Comparison of ENCODE assay signal across 13 mouse cellular contexts in genomic region chr13:28545797-28546196, GRCm38 (mm10).
A peak's percentile ranks its signal among the peaks of the same experiment; 100 is the strongest.
DNase-seq lines count a peak whose midpoint lies in the region; ATAC-seq and TF ChIP-seq lines count a peak whose summit lies in the region.
"Had no signal": no experiment of that assay in that cellular context is flagged by ENCODE, and none has a peak within 500 bp of the region (broad histone marks: within the 10 kb centered on the region; RNA-seq: fewer than 3 reads in every experiment).

No protein-coding gene starts in this region.

- DNase-seq in layer of hippocampus, adult 2 months (ENCODE audit: low spot score in 2 of 2): no peak
- no peak for DNase-seq in layer of hippocampus, adult 18-20 months (ENCODE audit: low spot score in 2 of 2)
- DNase-seq in frontal cortex, adult 2 months (ENCODE audit: extremely low spot score in 1 of 2, low spot score in 1 of 2): no peak
- DNase-seq in natural killer cell, adult 2 months (ENCODE audit: low spot score in 2 of 2): no peak
- DNase-seq: adrenal gland, postnatal 25 days; cerebellum, adult 11 months; right cerebral cortex, adult 18-20 months had no signal

- ATAC-seq in hindbrain, embryonic 13.5 days (ENCODE audit: low FRiP score): peak; percentile 38; the same call in 1 of the 2 replicates
- ATAC-seq in limb, embryonic 12.5 days (ENCODE audit: insufficient number of reproducible peaks, insufficient read depth, low FRiP score, low TSS enrichment, low read depth): no peak
- 0 out of 2 replicates have a peak, but pooled peaks have one; percentile 9 for ATAC-seq in neural tube, embryonic 15.5 days (ENCODE audit: low FRiP score)
- ATAC-seq in CD4-positive, CD25-positive, alpha-beta regulatory T cell, adult 4 months: no peak

- no peak overlapping the region for H3K4me2 ChIP-seq in hindbrain, embryonic 13.5 days
- H3K4me2 ChIP-seq in limb, embryonic 12.5 days: no peak overlapping the region
- no peak overlapping the region for H3K4me2 ChIP-seq in neural tube, embryonic 15.5 days
- H3K4me2 ChIP-seq: heart, embryonic 15.5 days had no signal

- no peaks in the 10 kb centered on the region for H3K27me3 ChIP-seq in hindbrain, embryonic 13.5 days
- no peaks in the 10 kb centered on the region for H3K27me3 ChIP-seq in limb, embryonic 12.5 days
- H3K27me3 ChIP-seq in neural tube, embryonic 15.5 days (replicated peaks): no peaks in the 10 kb centered on the region
- H3K27me3 ChIP-seq: heart, embryonic 15.5 days had no signal

- H3K4me3 ChIP-seq in layer of hippocampus, adult 2 months: no peak overlapping the region
- no peak overlapping the region for H3K4me3 ChIP-seq in hindbrain, embryonic 13.5 days
- H3K4me3 ChIP-seq in limb, embryonic 12.5 days (replicated peaks): no peak overlapping the region
- no peak overlapping the region for H3K4me3 ChIP-seq in neural tube, embryonic 15.5 days (replicated peaks)
- H3K4me3 ChIP-seq: heart, embryonic 15.5 days; myocyte had no signal

- H3K27ac ChIP-seq in layer of hippocampus, adult 2 months: 0 out of 2 replicates have a peak overlapping the region, but pooled peaks have one; percentile 18
- H3K27ac ChIP-seq in hindbrain, embryonic 13.5 days: peak overlapping the region; percentile 91
- H3K27ac ChIP-seq in limb, embryonic 12.5 days: peak overlapping the region; percentile 66
- 0 out of 2 replicates have a peak overlapping the region, but pooled peaks have one; percentile 11 for H3K27ac ChIP-seq in neural tube, embryonic 15.5 days (replicated peaks)
- H3K27ac ChIP-seq: heart, embryonic 15.5 days had no signal

- H3K36me3 ChIP-seq in hindbrain, embryonic 13.5 days: no peaks in the 10 kb centered on the region
- H3K36me3 ChIP-seq in limb, embryonic 12.5 days: peaks cover 9% of the 10 kb centered on the region; the same call in 1 of the 2 replicates
- H3K36me3 ChIP-seq in neural tube, embryonic 15.5 days: no peaks in the 10 kb centered on the region
- H3K36me3 ChIP-seq: heart, embryonic 15.5 days had no signal

- H3K9me3 ChIP-seq in hindbrain, embryonic 13.5 days: no peaks in the 10 kb centered on the region
- no peaks in the 10 kb centered on the region for H3K9me3 ChIP-seq in limb, embryonic 12.5 days
- H3K9me3 ChIP-seq in neural tube, embryonic 15.5 days (replicated peaks): no peaks in the 10 kb centered on the region
- H3K9me3 ChIP-seq: heart, embryonic 15.5 days had no signal

- no peak for TF ChIP-seq CTCF in layer of hippocampus, adult 2 months (conservative IDR thresholded peaks at IDR 0.05)

- WGBS in hindbrain, embryonic 13.5 days: 95% methylated on average over 1 of the region's 1 CpGs
- WGBS in limb, embryonic 12.5 days: 92% methylated on average over 1 of the region's 1 CpGs
- 87% methylated on average over 1 of the region's 1 CpGs for WGBS in neural tube, embryonic 15.5 days

- peaks cover 25% of the 10 kb centered on the region for H3K4me1 ChIP-seq in hindbrain, embryonic 13.5 days (replicated peaks)
- H3K4me1 ChIP-seq in limb, embryonic 12.5 days (replicated peaks): peaks cover 22% of the 10 kb centered on the region
- peaks cover 21% of the 10 kb centered on the region for H3K4me1 ChIP-seq in neural tube, embryonic 15.5 days

- no peak overlapping the region for H3K9ac ChIP-seq in hindbrain, embryonic 13.5 days
- no peak overlapping the region for H3K9ac ChIP-seq in limb, embryonic 12.5 days (replicated peaks)
- H3K9ac ChIP-seq in neural tube, embryonic 15.5 days (replicated peaks): no peak overlapping the region
- H3K9ac ChIP-seq: heart, embryonic 15.5 days had no signal

Comparison
In these comparisons a context has a peak if more than half of its experiments do, and no peak if none do; other contexts are left out.
1. H3K27ac ChIP-seq: peak in every context shown above with its lines; median percentile 91 in hindbrain, embryonic 13.5 days; 66 in limb, embryonic 12.5 days; 18 in layer of hippocampus, adult 2 months; 11 in neural tube, embryonic 15.5 days.
2. ATAC-seq: peak in hindbrain, embryonic 13.5 days (single experiment) and neural tube, embryonic 15.5 days (single experiment); none in limb, embryonic 12.5 days (single experiment) and CD4-positive, CD25-positive, alpha-beta regulatory T cell, adult 4 months (single experiment).